Mouse (Mus musculus) ES-E14 (cell line): Measurements from ENCODE around the gene Nppb.

ENCODE experiments used
- HCFC1 ChIP-seq: IDR thresholded peaks from 2 replicates; pipeline ENCODE4 v1.6.1; 2012; ENCODE audit warnings: low read length, inconsistent platforms, borderline replicate concordance; ENCODE audit not compliant: insufficient read depth
- ZC3H11A ChIP-seq: IDR thresholded peaks from 2 replicates; pipeline ENCODE4 v1.6.1; 2012; ENCODE audit warnings: low read depth, mild to moderate bottlenecking, inconsistent platforms, low read length, borderline replicate concordance

GRCm38 (mm10) chr4:147943005-147943404 lies 42.6 kb upstream of the Nppb start:
- TF ChIP-seq ZC3H11A (no peak), HCFC1 (no peak)
